Mouse (Mus musculus) kidney, postnatal 0 days (tissue): ENCODE data around the gene Pax7. TPM values are rescaled to one million over a fixed set of nuclear protein-coding genes. Genes with fewer than 3 reads are reported as not detected.

Experiments used
- ATAC-seq: fragments of 200-750 bp; cut with Nextera tagmentation; replicated peaks from 2 replicates; pipeline ENCODE4 v1.8.0; 2017; ENCODE audit warnings: low read depth, moderate number of reproducible peaks, moderate TSS enrichment, moderate library complexity; ENCODE audit not compliant: low FRiP score
- DNase-seq: peaks from one replicate; pipeline ENCODE4 v3.0.0-alpha.2; 2016; ENCODE audit warnings: low spot score
- H3K27ac ChIP-seq: fragments of 300-500 bp; sonication (generic); 2 replicates; pipeline ENCODE4 v1.5.1; 2014; ENCODE audit warnings: mild to moderate bottlenecking
- H3K27me3 ChIP-seq: fragments of 300-500 bp; sonication (generic); 2 replicates; pipeline ENCODE4 v1.6.1; 2014; ENCODE audit warnings: low read length, mixed read lengths; ENCODE audit not compliant: insufficient read depth
- H3K36me3 ChIP-seq: fragments of 300-500 bp; sonication (generic); 2 replicates; pipeline ENCODE4 v1.6.1; 2014; ENCODE audit warnings: low read length, mixed read lengths; ENCODE audit not compliant: insufficient read depth
- H3K4me1 ChIP-seq: fragments of 300-500 bp; sonication (generic); replicated peaks from 2 replicates; pipeline ENCODE4 v1.6.1; 2014; ENCODE audit warnings: antibody characterized with exemption, low read length, mixed read lengths; ENCODE audit not compliant: insufficient read depth
- H3K4me2 ChIP-seq: fragments of 300-500 bp; sonication (generic); 2 replicates; pipeline ENCODE4 v1.6.1; 2014; ENCODE audit warnings: mild to moderate bottlenecking, low read length, moderate library complexity, mixed read lengths
- H3K4me3 ChIP-seq: fragments of 300-500 bp; sonication (generic); replicated peaks from 2 replicates; pipeline ENCODE4 v1.5.1; 2014; ENCODE audit warnings: low read depth, low read length
- H3K9ac ChIP-seq: fragments of 300-500 bp; sonication (generic); 2 replicates; pipeline ENCODE4 v1.6.1; 2014; ENCODE audit warnings: low read depth, low read length
- H3K9me3 ChIP-seq: fragments of 300-500 bp; sonication (generic); replicated peaks from 2 replicates; pipeline ENCODE4 v1.6.1; 2016; ENCODE audit warnings: low read length, inconsistent platforms, mixed read lengths
- CTCF ChIP-seq: IDR thresholded peaks from 2 replicates; pipeline ENCODE4 v1.5.1; 2016; ENCODE audit warnings: antibody characterized with exemption, low read depth, mild to moderate bottlenecking, moderate library complexity
- WGBS: fragments of 180-500 bp; shearing (Covaris S2); extraction: QIAGEN DNeasy Blood & Tissue Kit; methylation state at CpG from one replicate; pipeline ENCODE4 v1.1.7; 2014; 5-methylcytosine and 5-hydroxymethylcytosine counted together
- polyA plus RNA-seq: library from polyadenylated mRNA; unstranded; fragments of >200 nt; fragmentation: Nextera tagmentation; extraction: Ambion mirVana; gene quantifications from 2 replicates; pipeline ENCODE4 v1.2.1, GENCODE M21; 2015

Pax7 gene
- polyA plus RNA-seq, 1 experiment from 2014 or later: not detected

DNA sequence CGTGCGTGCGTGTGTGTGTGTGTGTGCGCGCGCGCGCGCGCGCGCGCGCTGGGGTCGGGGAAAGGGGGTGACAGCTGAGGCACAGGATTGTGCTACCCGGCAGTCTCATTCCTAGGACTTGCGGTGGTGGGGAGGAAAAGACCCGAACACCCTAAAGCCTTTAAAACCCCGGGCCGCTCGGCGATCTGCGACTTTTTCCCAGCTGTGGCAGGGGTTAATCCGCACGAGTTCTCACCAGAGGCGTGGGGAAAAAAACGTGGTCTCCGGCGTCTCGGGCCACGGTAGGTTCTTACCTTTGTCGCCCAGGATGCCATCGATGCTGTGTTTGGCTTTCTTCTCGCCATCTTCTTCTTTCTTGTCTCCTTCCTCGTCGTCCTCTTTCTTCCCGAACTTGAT is 5.0 kb downstream of the Pax7 start:
- 2% methylated on average over 37 of the region's 37 CpGs for WGBS
- Histone ChIP-seq H3K27ac (no peak overlapping the region), H3K27me3 (peaks cover 100% of the 10 kb centered on the region), H3K9me3 (no peaks in the 10 kb centered on the region), H3K36me3 (no peaks in the 10 kb centered on the region), H3K9ac (no peak overlapping the region), H3K4me2 (no peak overlapping the region), H3K4me1 (peaks cover 7% of the 10 kb centered on the region; the same call in 1 of the 2 replicates), H3K4me3 (no peak overlapping the region)
- no peak for TF ChIP-seq CTCF
- no peak for DNase-seq
- no peak for ATAC-seq

DNA sequence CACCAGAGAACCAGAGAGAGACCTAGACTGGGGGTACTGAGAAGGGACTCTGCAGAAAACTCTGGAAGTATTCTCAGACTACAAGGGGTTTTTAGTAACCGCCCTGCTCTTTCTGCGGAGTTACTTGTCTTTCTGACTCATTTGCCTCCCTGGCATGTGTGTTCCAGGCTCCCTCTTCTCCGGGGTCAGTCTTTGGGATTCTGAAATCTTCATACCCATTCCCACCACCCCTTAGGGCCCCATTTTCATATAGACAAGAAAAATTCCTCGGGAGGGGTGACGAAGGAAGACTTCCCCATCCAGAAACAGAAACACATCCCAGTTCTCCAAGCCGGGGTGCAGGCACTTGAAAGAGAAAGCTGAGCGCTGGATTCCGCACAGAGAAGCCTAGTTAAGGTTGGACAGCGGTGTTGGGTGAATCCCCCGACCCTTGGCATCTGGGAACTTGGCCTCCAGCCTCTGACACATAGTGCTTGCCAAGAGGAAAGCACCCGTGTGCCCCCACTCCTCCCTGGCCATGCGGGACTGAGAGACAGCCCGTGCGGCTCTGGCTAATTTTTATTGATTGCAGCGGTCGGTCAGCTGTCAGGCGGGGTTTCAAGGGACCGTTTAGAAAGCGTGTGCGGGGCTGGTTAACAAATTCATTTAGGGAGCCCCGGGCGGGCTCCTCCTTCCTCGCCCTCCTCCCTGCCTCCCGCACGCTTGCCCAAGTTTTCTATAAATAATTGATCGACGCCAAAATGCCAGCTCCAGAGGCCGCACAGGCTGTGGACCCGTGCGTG is 5.6 kb downstream of the Pax7 start:
- H3K27me3 ChIP-seq: peaks cover 99% of the 10 kb centered on the region
- H3K9me3 ChIP-seq: no peaks in the 10 kb centered on the region
- peaks cover 3% of the 10 kb centered on the region; the same call in 1 of the 2 replicates for H3K4me1 ChIP-seq
- ATAC-seq (no peak), DNase-seq (no peak)
- no peak overlapping the region for H3K9ac ChIP-seq
- H3K4me2 ChIP-seq: no peak overlapping the region
- H3K27ac ChIP-seq: no peak overlapping the region
- H3K4me3 ChIP-seq: no peak overlapping the region
- H3K36me3 ChIP-seq: no peaks in the 10 kb centered on the region
- TF ChIP-seq CTCF: no peak
- WGBS: 2% methylated on average over 30 of the region's 30 CpGs

DNA sequence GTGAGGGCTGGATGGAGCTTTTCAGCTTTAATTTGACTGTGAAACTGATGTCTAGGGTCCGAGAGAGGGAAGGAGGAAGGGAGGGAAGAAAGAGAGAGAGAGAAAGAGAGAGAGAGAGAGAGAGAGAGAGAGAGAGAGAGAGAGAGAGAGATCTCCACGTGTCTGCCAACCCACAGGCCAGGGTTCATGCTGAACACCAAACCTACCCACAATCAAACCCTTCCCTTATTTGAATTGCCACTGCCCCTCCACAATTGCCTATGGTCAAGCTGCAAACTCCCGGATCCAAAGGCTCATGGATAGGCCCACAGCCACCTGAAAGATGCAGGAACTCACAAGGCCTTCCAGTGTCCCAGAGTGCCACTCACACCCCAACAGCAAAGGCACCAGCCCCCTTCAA is 7.1 kb downstream of the Pax7 start:
- Histone ChIP-seq H3K36me3 (no peaks in the 10 kb centered on the region), H3K27ac (no peak overlapping the region), H3K4me2 (no peak overlapping the region), H3K9me3 (no peaks in the 10 kb centered on the region), H3K4me1 (no peaks in the 10 kb centered on the region; the same call in 1 of the 2 replicates), H3K4me3 (no peak overlapping the region), H3K9ac (no peak overlapping the region), H3K27me3 (peaks cover 99% of the 10 kb centered on the region)
- 7% methylated on average over 3 of the region's 3 CpGs for WGBS
- ATAC-seq (no peak), DNase-seq (no peak)
- no peak for TF ChIP-seq CTCF

DNA sequence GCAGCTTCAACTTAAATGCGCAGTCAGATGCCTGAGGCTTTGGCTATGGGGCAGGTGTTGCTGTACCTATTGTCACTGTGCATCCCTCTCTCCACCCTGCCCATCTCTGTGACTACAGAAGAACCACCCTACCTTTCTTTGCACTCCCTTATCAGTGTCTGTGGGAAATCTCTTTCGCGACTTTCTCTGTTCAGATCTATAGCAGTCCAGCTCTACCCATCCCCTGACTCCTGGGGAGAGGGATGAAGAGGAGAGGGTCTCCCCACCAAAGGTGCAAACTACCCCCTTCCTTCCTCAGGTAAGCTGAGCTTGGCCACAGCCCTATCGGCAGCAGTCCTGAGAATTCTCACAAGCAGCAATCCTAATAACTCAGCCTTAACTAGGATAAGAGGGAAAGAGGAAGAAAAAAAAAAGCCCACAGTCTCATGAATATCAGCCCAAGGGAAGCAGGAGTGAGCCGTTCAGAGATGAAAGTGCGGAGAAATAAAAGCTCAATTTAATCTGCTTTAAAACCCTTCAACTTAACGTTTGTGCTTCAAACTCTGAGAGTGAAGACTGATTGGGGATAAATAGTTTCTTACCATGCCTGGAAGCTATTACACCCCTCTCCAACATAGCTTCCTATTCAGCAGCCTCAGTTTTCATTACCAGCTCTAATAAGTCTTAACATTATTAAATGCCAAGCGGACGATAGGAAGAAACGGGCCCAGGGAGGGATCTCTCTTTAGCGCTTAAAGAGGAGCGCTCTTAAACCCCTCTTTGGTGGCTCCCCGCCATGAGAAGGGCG is 7.8 kb downstream of the Pax7 start:
- no peak overlapping the region for H3K4me2 ChIP-seq
- H3K4me1 ChIP-seq: no peaks in the 10 kb centered on the region; the same call in 1 of the 2 replicates
- 3% methylated on average over 14 of the region's 14 CpGs for WGBS
- H3K4me3 ChIP-seq: no peak overlapping the region
- H3K27me3 ChIP-seq: peaks cover 93% of the 10 kb centered on the region
- H3K36me3 ChIP-seq: no peaks in the 10 kb centered on the region
- no peak overlapping the region for H3K27ac ChIP-seq
- DNase-seq: no peak
- H3K9me3 ChIP-seq: no peaks in the 10 kb centered on the region
- no peak overlapping the region for H3K9ac ChIP-seq
- no peak for TF ChIP-seq CTCF
- ATAC-seq: no peak

DNA sequence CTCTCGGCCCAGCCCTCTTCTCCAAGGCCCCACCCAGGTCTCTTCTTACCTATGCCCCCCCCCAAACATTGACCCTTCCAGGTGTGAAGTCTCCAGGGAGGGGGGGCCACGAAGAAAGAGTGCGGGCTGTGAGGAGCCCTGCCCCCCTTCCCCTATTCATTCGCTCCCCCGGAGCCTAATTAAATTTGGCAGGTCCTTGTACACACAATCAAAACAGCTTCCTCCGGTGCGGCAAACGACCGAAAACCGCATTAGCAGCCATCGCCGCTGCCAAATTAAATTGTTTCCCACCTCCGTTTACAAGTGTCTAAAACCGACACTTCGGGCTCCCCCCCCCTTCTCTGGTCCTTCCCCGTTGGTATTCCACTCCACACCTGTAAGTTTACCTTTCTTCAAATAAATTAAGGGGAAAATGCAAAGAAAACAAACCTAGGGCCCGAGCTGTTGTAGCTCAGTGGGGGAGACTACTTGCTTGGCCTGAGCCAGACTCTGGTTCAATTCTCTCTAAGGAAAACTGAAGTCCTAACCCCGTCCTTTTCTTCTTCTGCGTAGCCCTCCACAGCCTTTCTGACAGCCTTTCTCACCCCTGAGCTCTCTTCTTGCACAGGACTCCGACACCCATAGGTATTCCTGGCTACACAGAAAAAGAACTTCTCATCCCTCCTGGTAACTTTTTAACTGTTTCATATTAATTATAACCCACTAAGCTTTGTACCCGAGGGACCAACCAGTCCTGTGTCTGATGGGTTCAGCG is 8.6 kb downstream of the Pax7 start:
- H3K27ac ChIP-seq: no peak overlapping the region
- no peak overlapping the region for H3K9ac ChIP-seq
- DNase-seq: no peak
- peaks cover 91% of the 10 kb centered on the region for H3K27me3 ChIP-seq
- no peak overlapping the region for H3K4me3 ChIP-seq
- H3K9me3 ChIP-seq: no peaks in the 10 kb centered on the region
- ATAC-seq: no peak
- H3K4me2 ChIP-seq: no peak overlapping the region
- no peak for TF ChIP-seq CTCF
- H3K36me3 ChIP-seq: no peaks in the 10 kb centered on the region
- WGBS: 2% methylated on average over 22 of the region's 22 CpGs
- no peaks in the 10 kb centered on the region; the same call in 1 of the 2 replicates for H3K4me1 ChIP-seq

DNA sequence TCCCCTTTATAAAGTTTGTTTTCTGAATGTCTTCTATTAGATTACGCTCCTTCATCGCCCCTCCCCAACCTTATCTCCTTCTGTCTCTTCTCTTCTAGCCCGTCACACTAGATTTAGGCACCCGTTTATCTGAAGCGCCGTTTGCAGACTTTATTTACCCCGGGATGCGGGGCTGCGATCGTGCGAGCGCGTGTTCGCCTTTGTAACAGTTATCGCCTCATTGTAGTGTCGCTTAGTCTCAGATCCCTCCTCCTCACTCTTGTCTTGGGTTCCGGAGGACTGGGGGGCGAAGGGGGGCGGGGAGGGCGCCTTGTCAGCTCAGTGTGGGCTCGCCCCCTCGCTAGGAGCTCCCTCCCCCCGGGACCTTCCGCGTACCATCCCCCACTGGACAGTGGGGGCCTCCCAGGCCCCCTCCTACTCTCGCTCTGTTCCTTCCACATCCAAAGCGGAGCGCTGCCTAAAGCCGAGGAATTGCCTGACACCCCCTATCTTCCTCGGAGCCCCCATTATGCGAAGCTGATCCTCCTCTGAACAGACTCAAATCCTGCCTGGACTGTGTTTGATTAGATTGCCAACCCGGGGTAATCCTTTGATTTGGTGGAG is 9.4 kb downstream of the Pax7 start:
- DNase-seq: no peak
- H3K27ac ChIP-seq: no peak overlapping the region
- H3K4me3 ChIP-seq: no peak overlapping the region
- TF ChIP-seq CTCF: no peak
- H3K27me3 ChIP-seq: peaks cover 91% of the 10 kb centered on the region
- H3K4me2 ChIP-seq: no peak overlapping the region
- H3K9ac ChIP-seq: no peak overlapping the region
- H3K9me3 ChIP-seq: no peaks in the 10 kb centered on the region
- no peaks in the 10 kb centered on the region; the same call in 1 of the 2 replicates for H3K4me1 ChIP-seq
- no peak for ATAC-seq
- H3K36me3 ChIP-seq: no peaks in the 10 kb centered on the region
- 2% methylated on average over 32 of the region's 32 CpGs for WGBS
